ENCODE assay signal across 24 mouse cellular contexts in the genomic region with DNA sequence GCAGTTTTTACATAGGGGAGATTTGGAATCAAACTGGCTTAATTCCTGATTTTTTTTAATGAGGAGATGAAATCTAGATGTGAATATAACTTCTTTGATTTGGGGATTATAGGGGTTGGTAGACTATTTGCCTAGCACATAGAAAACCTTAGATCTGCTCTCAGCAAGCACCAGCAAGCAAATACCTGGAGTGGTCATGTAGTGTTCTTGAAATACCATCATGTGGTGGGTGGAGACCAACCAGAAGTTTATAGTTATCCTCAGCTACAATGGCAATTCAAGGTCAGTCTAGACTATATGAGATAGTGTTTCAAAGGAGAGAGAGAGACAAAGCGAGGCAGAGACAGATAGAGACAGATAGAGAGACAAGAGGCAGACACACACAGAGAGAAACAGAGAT.
DNase-seq lines count a peak whose midpoint lies in the region; ATAC-seq and TF ChIP-seq lines count a peak whose summit lies in the region.
"Had no signal": no experiment of that assay in that cellular context is flagged by ENCODE, and none has a peak within 500 bp of the region (broad histone marks: within the 10 kb centered on the region; RNA-seq: fewer than 3 reads in every experiment).

No protein-coding gene starts in this region.

- no peaks in the 10 kb centered on the region for H3K27me3 ChIP-seq in lung, embryonic 14.5 days (ENCODE audit: insufficient read depth, low read length)
- H3K27me3 ChIP-seq in lung, embryonic 16.5 days (ENCODE audit: control insufficient read depth, insufficient read depth, low read depth, low read length), result no peaks in the 10 kb centered on the region
- no peaks in the 10 kb centered on the region for H3K27me3 ChIP-seq in lung, postnatal 0 days (replicated peaks; ENCODE audit: insufficient read depth, low read length)
- H3K27me3 ChIP-seq: embryonic facial prominence, embryonic 13.5 days; embryonic facial prominence, embryonic 15.5 days; forebrain, embryonic 12.5 days had no signal

- H3K4me2 ChIP-seq in lung, embryonic 14.5 days, result no peak overlapping the region
- no peak overlapping the region for H3K4me2 ChIP-seq in lung, embryonic 16.5 days (ENCODE audit: low read depth, low read length)
- H3K4me2 ChIP-seq in lung, postnatal 0 days (replicated peaks; ENCODE audit: low read depth, low read length), result no peak overlapping the region
- H3K4me2 ChIP-seq: embryonic facial prominence, embryonic 13.5 days; embryonic facial prominence, embryonic 15.5 days; forebrain, embryonic 12.5 days had no signal

- TF ChIP-seq POLR2A in lung, adult 2 months (IDR thresholded peaks at IDR 0.05; ENCODE audit: borderline replicate concordance, extremely low read depth, low read depth, low read length), result no peak

- no peak for ATAC-seq in lung, embryonic 14.5 days (ENCODE audit: insufficient read depth)
- ATAC-seq in lung, embryonic 16.5 days (ENCODE audit: low read depth), result peak; percentile 71
- peak; percentile 63 for ATAC-seq in lung, postnatal 0 days
- ATAC-seq: forebrain, embryonic 14.5 days had no signal

- peak; percentile 80 for TF ChIP-seq EP300 in lung, postnatal 0 days (IDR thresholded peaks at IDR 0.05)

- WGBS in lung, embryonic 14.5 days, result 70% methylated on average over 1 of the region's 1 CpGs
- WGBS in lung, adult 2 months, result 77% methylated on average over 1 of the region's 1 CpGs
- 68% methylated on average over 1 of the region's 1 CpGs for WGBS in lung, embryonic 16.5 days
- 69% methylated on average over 1 of the region's 1 CpGs for WGBS in lung, postnatal 0 days

- H3K27ac ChIP-seq in lung, embryonic 14.5 days (ENCODE audit: low read depth), result no peak overlapping the region
- H3K27ac ChIP-seq in lung, embryonic 16.5 days (ENCODE audit: low read length), result no peak overlapping the region
- H3K27ac ChIP-seq in lung, postnatal 0 days (ENCODE audit: low read length), result 0 out of 2 replicates have a peak overlapping the region, but pooled peaks have one; percentile 14
- H3K27ac ChIP-seq: embryonic facial prominence, embryonic 13.5 days; embryonic facial prominence, embryonic 15.5 days; forebrain, embryonic 10.5 days; forebrain, embryonic 12.5 days had no signal

- no peaks in the 10 kb centered on the region for H3K4me1 ChIP-seq in lung, embryonic 14.5 days (ENCODE audit: insufficient read depth)
- H3K4me1 ChIP-seq in lung, adult 2 months (ENCODE audit: control insufficient read depth, insufficient read depth, low read length), result peaks cover 2% of the 10 kb centered on the region; the same call in 1 of the 2 replicates
- H3K4me1 ChIP-seq in lung, embryonic 16.5 days (replicated peaks; ENCODE audit: control insufficient read depth, insufficient read depth, low read length), result peaks cover 4% of the 10 kb centered on the region; the same call in 1 of the 2 replicates
- H3K4me1 ChIP-seq in lung, postnatal 0 days (ENCODE audit: insufficient read depth, low read depth, low read length), result peaks cover 9% of the 10 kb centered on the region; the same call in 1 of the 2 replicates
- H3K4me1 ChIP-seq: embryonic facial prominence, embryonic 13.5 days; embryonic facial prominence, embryonic 15.5 days; forebrain, embryonic 10.5 days; forebrain, embryonic 12.5 days had no signal

- TF ChIP-seq CTCF in lung, embryonic 14.5 days (IDR thresholded peaks at IDR 0.05; ENCODE audit: low read depth), result no peak
- no peak for TF ChIP-seq CTCF in lung, adult 2 months (IDR thresholded peaks at IDR 0.05; ENCODE audit: insufficient read depth, low read length)
- no peak for TF ChIP-seq CTCF in lung, postnatal 0 days (IDR thresholded peaks at IDR 0.05)

- DNase-seq in lung, embryonic 14.5 days, result peak; percentile 11
- DNase-seq in lung, adult 2 months, result no peak
- DNase-seq in lung, postnatal 0 days (ENCODE audit: low spot score), result peak; percentile 44
- DNase-seq in lung, postnatal 25 days (ENCODE audit: low spot score), result peak; percentile 53
- no peak for DNase-seq in gastrocnemius, postnatal 25 days
- no peak for DNase-seq in thymus, postnatal 25 days
- DNase-seq in left cerebral cortex, adult 11 months (ENCODE audit: low spot score), result no peak
- DNase-seq: adrenal gland, adult 2 months; adrenal gland, postnatal 10 days; adrenal gland, postnatal 25 days; cerebellum, adult 11 months; cerebellum, adult 18-20 months; cerebellum, adult 8-10 months; cerebellum, adult 9-11 months; cerebellum, postnatal 14 days; cerebellum, postnatal 36 days; embryo, embryonic 11 days had no signal

- no peaks in the 10 kb centered on the region for H3K36me3 ChIP-seq in lung, embryonic 14.5 days (ENCODE audit: insufficient read depth)
- H3K36me3 ChIP-seq in lung, embryonic 16.5 days (ENCODE audit: control insufficient read depth, insufficient read depth, low read length), result no peaks in the 10 kb centered on the region
- no peaks in the 10 kb centered on the region for H3K36me3 ChIP-seq in lung, postnatal 0 days (ENCODE audit: insufficient read depth, low read length)
- H3K36me3 ChIP-seq: embryonic facial prominence, embryonic 13.5 days; embryonic facial prominence, embryonic 15.5 days; forebrain, embryonic 10.5 days; forebrain, embryonic 12.5 days had no signal

- no peaks in the 10 kb centered on the region for H3K9me3 ChIP-seq in lung, embryonic 14.5 days (ENCODE audit: low read depth, low read length)
- H3K9me3 ChIP-seq in lung, embryonic 16.5 days (ENCODE audit: control insufficient read depth, low read length), result no peaks in the 10 kb centered on the region
- H3K9me3 ChIP-seq in lung, postnatal 0 days (ENCODE audit: low read length), result no peaks in the 10 kb centered on the region
- H3K9me3 ChIP-seq: embryonic facial prominence, embryonic 13.5 days; embryonic facial prominence, embryonic 15.5 days; forebrain, embryonic 10.5 days; forebrain, embryonic 12.5 days had no signal

- no peak overlapping the region for H3K4me3 ChIP-seq in lung, embryonic 14.5 days (ENCODE audit: low read depth, low read length)
- H3K4me3 ChIP-seq in lung, adult 2 months (replicated peaks; ENCODE audit: extremely low read depth, low read depth, low read length), result no peak overlapping the region
- no peak overlapping the region for H3K4me3 ChIP-seq in lung, embryonic 16.5 days (ENCODE audit: low read length)
- no peak overlapping the region for H3K4me3 ChIP-seq in lung, postnatal 0 days (ENCODE audit: low read depth, low read length)
- H3K4me3 ChIP-seq: embryonic facial prominence, embryonic 13.5 days; embryonic facial prominence, embryonic 15.5 days; erythroblast, embryonic 14.5 days; forebrain, embryonic 10.5 days; forebrain, embryonic 12.5 days had no signal

- H3K9ac ChIP-seq in lung, embryonic 14.5 days, result no peak overlapping the region
- no peak overlapping the region for H3K9ac ChIP-seq in lung, embryonic 16.5 days (ENCODE audit: low read length)
- no peak overlapping the region for H3K9ac ChIP-seq in lung, postnatal 0 days (replicated peaks; ENCODE audit: low read depth)
- H3K9ac ChIP-seq: embryonic facial prominence, embryonic 13.5 days; embryonic facial prominence, embryonic 15.5 days; forebrain, embryonic 12.5 days had no signal

Comparison
In these comparisons a context has a peak if more than half of its experiments do, and no peak if none do; other contexts are left out.
1. DNase-seq: peak in lung, embryonic 14.5 days (single experiment), lung, postnatal 0 days (single experiment) and lung, postnatal 25 days (single experiment); none in lung, adult 2 months (single experiment), gastrocnemius, postnatal 25 days (single experiment), thymus, postnatal 25 days (single experiment) and left cerebral cortex, adult 11 months (single experiment).